Mouse (Mus musculus) hindbrain, postnatal 0 days (tissue): ENCODE results near the gene Man2a1. TPM values are rescaled to one million over a fixed set of nuclear protein-coding genes. Genes with fewer than 3 reads are reported as not detected.

Experiments
- ATAC-seq: fragments of 200-750 bp; cut with Nextera tagmentation; 2 replicates; pipeline ENCODE4 v1.8.0; 2017; ENCODE audit warnings: mild to moderate bottlenecking, moderate TSS enrichment, moderate library complexity
- DNase-seq: peaks from one replicate; pipeline ENCODE4 v3.0.0-alpha.2; 2015; ENCODE audit warnings: low spot score
- H3K27ac ChIP-seq: fragments of 300-500 bp; sonication (generic); 2 replicates; pipeline ENCODE4 v1.5.1; 2014; ENCODE audit warnings: mild to moderate bottlenecking
- H3K27me3 ChIP-seq: fragments of 300-500 bp; sonication (generic); 2 replicates; pipeline ENCODE4 v1.6.1; 2014; ENCODE audit warnings: low read length, mixed read lengths; ENCODE audit not compliant: insufficient read depth
- H3K36me3 ChIP-seq: fragments of 300-500 bp; sonication (generic); 2 replicates; pipeline ENCODE4 v1.6.1; 2014; ENCODE audit warnings: low read length, mixed read lengths; ENCODE audit not compliant: insufficient read depth
- H3K4me1 ChIP-seq: fragments of 300-500 bp; sonication (generic); 2 replicates; pipeline ENCODE4 v1.6.1; 2014; ENCODE audit warnings: antibody characterized with exemption, low read length, mixed read lengths; ENCODE audit not compliant: insufficient read depth
- H3K4me2 ChIP-seq: fragments of 300-500 bp; sonication (generic); 2 replicates; pipeline ENCODE4 v1.6.1; 2014; ENCODE audit warnings: low read depth, mild to moderate bottlenecking, low read length, moderate library complexity, mixed read lengths
- H3K4me3 ChIP-seq: fragments of 300-500 bp; sonication (generic); 2 replicates; pipeline ENCODE4 v1.5.1; 2014; ENCODE audit warnings: low read length
- H3K9ac ChIP-seq: fragments of 300-500 bp; sonication (generic); replicated peaks from 2 replicates; pipeline ENCODE4 v1.6.1; 2014; ENCODE audit warnings: mild to moderate bottlenecking, low read length, moderate library complexity, mixed read lengths
- H3K9me3 ChIP-seq: fragments of 300-500 bp; sonication (generic); 2 replicates; pipeline ENCODE4 v1.6.1; 2016; ENCODE audit warnings: low read length, mixed read lengths
- CTCF ChIP-seq: IDR thresholded peaks from 2 replicates; pipeline ENCODE4 v1.5.1; 2016; ENCODE audit warnings: antibody characterized with exemption, control low read depth, low read depth
- WGBS: fragments of 180-500 bp; shearing (Covaris S2); extraction: QIAGEN DNeasy Blood & Tissue Kit; methylation state at CpG from one replicate; pipeline ENCODE4 v1.1.7; 2014; 5-methylcytosine and 5-hydroxymethylcytosine counted together
- polyA plus RNA-seq: library from polyadenylated mRNA; unstranded; fragments of >200 nt; fragmentation: Nextera tagmentation; extraction: Ambion mirVana; gene quantifications from 2 replicates; pipeline ENCODE4 v1.2.1, GENCODE M21; 2015
- total RNA-seq: library from RNA; depleted of rRNA; stranded (reverse); fragments of >200 nt; gene quantifications from 2 replicates; pipeline ENCODE4 v1.2.3, GENCODE M21; 2014

The Man2a1 gene
- total and polyA plus RNA-seq, 2 experiments from 2014 or later, result 3.3 to 15.8 TPM

GRCm38 (mm10) chr17:64780753-64781490 is 180.4 kb downstream of the Man2a1 start:
- H3K27ac ChIP-seq, result no peak overlapping the region
- H3K4me1 ChIP-seq, result no peaks in the 10 kb centered on the region
- H3K36me3 ChIP-seq, result no peaks in the 10 kb centered on the region
- no peaks in the 10 kb centered on the region for H3K27me3 ChIP-seq
- WGBS, result 84% methylated on average over 18 of the region's 18 CpGs
- ATAC-seq (no peak), DNase-seq (no peak)
- H3K4me3 ChIP-seq, result no peak overlapping the region
- no peak overlapping the region for H3K4me2 ChIP-seq
- no peaks in the 10 kb centered on the region for H3K9me3 ChIP-seq
- no peak for TF ChIP-seq CTCF
- no peak overlapping the region for H3K9ac ChIP-seq

- H3K27me3 ChIP-seq, result no peaks in the 10 kb centered on the region
- WGBS, result 90% methylated on average over 3 of the region's 3 CpGs
- no peak overlapping the region for H3K4me3 ChIP-seq
- H3K4me2 ChIP-seq, result no peak overlapping the region
- TF ChIP-seq CTCF, result no peak
- DNase-seq (no peak), ATAC-seq (no peak)
- H3K9ac ChIP-seq, result no peak overlapping the region
- H3K36me3 ChIP-seq, result no peaks in the 10 kb centered on the region
- no peak overlapping the region for H3K27ac ChIP-seq
- H3K4me1 ChIP-seq, result no peaks in the 10 kb centered on the region
- H3K9me3 ChIP-seq, result no peaks in the 10 kb centered on the region
Observed at GRCm38 (mm10) chr17:64782307-64782706, 181.8 kb downstream of the Man2a1 start.

- 68% methylated on average over 1 of the region's 1 CpGs for WGBS
- Histone ChIP-seq H3K4me2 (no peak overlapping the region), H3K27ac (no peak overlapping the region), H3K36me3 (no peaks in the 10 kb centered on the region), H3K9me3 (no peaks in the 10 kb centered on the region), H3K4me3 (no peak overlapping the region), H3K27me3 (no peaks in the 10 kb centered on the region), H3K4me1 (no peaks in the 10 kb centered on the region), H3K9ac (no peak overlapping the region)
- DNase-seq (no peak), ATAC-seq (no peak)
- TF ChIP-seq CTCF, result no peak
Observed at GRCm38 (mm10) chr17:64785961-64786360, 185.4 kb downstream of the Man2a1 start.

GRCm38 (mm10) chr17:64788301-64788700 is 187.8 kb downstream of the Man2a1 start:
- Histone ChIP-seq H3K27ac (no peak overlapping the region), H3K9ac (no peak overlapping the region), H3K27me3 (no peaks in the 10 kb centered on the region), H3K4me3 (no peak overlapping the region), H3K4me1 (no peaks in the 10 kb centered on the region), H3K9me3 (no peaks in the 10 kb centered on the region), H3K4me2 (no peak overlapping the region), H3K36me3 (no peaks in the 10 kb centered on the region)
- WGBS, result 89% methylated on average over 13 of the region's 13 CpGs
- DNase-seq (no peak), ATAC-seq (no peak)
- TF ChIP-seq CTCF, result no peak

- no peak overlapping the region for H3K4me3 ChIP-seq
- H3K27ac ChIP-seq, result no peak overlapping the region
- TF ChIP-seq CTCF, result no peak
- H3K9ac ChIP-seq, result no peak overlapping the region
- ATAC-seq, result no peak
- no peaks in the 10 kb centered on the region for H3K4me1 ChIP-seq
- no peak overlapping the region for H3K4me2 ChIP-seq
- no peaks in the 10 kb centered on the region for H3K36me3 ChIP-seq
- no peaks in the 10 kb centered on the region for H3K27me3 ChIP-seq
- no peaks in the 10 kb centered on the region for H3K9me3 ChIP-seq
- 76% methylated on average over 3 of the region's 3 CpGs for WGBS
- no peak for DNase-seq
Observed at GRCm38 (mm10) chr17:64789175-64789574, 188.6 kb downstream of the Man2a1 start.

- WGBS, result 91% methylated on average over 3 of the region's 3 CpGs
- H3K4me3 ChIP-seq, result no peak overlapping the region
Observed at GRCm38 (mm10) chr17:64792076-64792475, 191.5 kb downstream of the Man2a1 start.

GRCm38 (mm10) chr17:64792623-64793022 is 192.1 kb downstream of the Man2a1 start:
- no peak overlapping the region for H3K4me2 ChIP-seq
- H3K9ac ChIP-seq, result no peak overlapping the region
- H3K27me3 ChIP-seq, result no peaks in the 10 kb centered on the region
- H3K4me1 ChIP-seq, result no peaks in the 10 kb centered on the region
- no peak for ATAC-seq
- no peaks in the 10 kb centered on the region for H3K36me3 ChIP-seq
- H3K27ac ChIP-seq, result no peak overlapping the region
- no peak for TF ChIP-seq CTCF
- no peaks in the 10 kb centered on the region for H3K9me3 ChIP-seq
- no peak overlapping the region for H3K4me3 ChIP-seq
- 64% methylated on average over 5 of the region's 5 CpGs for WGBS
- DNase-seq, result no peak

More at GRCm38 (mm10) chr17:64792076-64792475, 191.5 kb downstream of the Man2a1 start:
- no peaks in the 10 kb centered on the region for H3K27me3 ChIP-seq
- H3K9ac ChIP-seq, result no peak overlapping the region
- no peak for DNase-seq
- ATAC-seq, result no peak
- H3K36me3 ChIP-seq, result no peaks in the 10 kb centered on the region
- TF ChIP-seq CTCF, result no peak
- no peak overlapping the region for H3K27ac ChIP-seq
- no peaks in the 10 kb centered on the region for H3K4me1 ChIP-seq
- no peak overlapping the region for H3K4me2 ChIP-seq
- no peaks in the 10 kb centered on the region for H3K9me3 ChIP-seq
